Mouse (Mus musculus) ES-E14 (cell line): ENCODE measurements around the gene Nomo1. TPM values are rescaled to one million over a fixed set of nuclear protein-coding genes. Genes with fewer than 3 reads are reported as not detected.

ENCODE experiments used
- DNase-seq: peaks from one replicate; pipeline ENCODE4 v3.0.0-alpha.2; 2013; ENCODE audit warnings: low read depth, low spot score
- H3K27ac ChIP-seq: 2 replicates; pipeline ENCODE4 v1.5.1; 2012; ENCODE audit warnings: low read depth, mild to moderate bottlenecking, low read length, moderate library complexity, mixed read lengths; ENCODE audit not compliant: poor library complexity, insufficient read depth, severe bottlenecking
- H3K36me3 ChIP-seq: 2 replicates; pipeline ENCODE4 v1.6.1; 2012; ENCODE audit warnings: mild to moderate bottlenecking, low read length, moderate library complexity, mixed read lengths; ENCODE audit not compliant: control insufficient read depth, poor library complexity, insufficient read depth, severe bottlenecking
- H3K4me1 ChIP-seq, 2 experiments: fragments of 150-350 bp in 1 of 2; sonication (generic) in 1 of 2; 2 replicates each; pipeline ENCODE4 v1.6.1; 2012; ENCODE audit warnings: low read length in 2 of 2, mild to moderate bottlenecking in 1 of 2, mixed read lengths in 1 of 2; ENCODE audit not compliant: control insufficient read depth in 2 of 2, insufficient read depth in 2 of 2, poor library complexity in 1 of 2
- H3K4me3 ChIP-seq, 2 experiments: fragments of 150-350 bp in 1 of 2; sonication (generic) in 1 of 2; 2 replicates each; pipeline ENCODE4 v1.5.1; 2012; ENCODE audit warnings: low read length in 2 of 2, low read depth in 1 of 2, mild to moderate bottlenecking in 1 of 2, mixed read lengths in 1 of 2; ENCODE audit not compliant: insufficient read depth in 1 of 2, poor library complexity in 1 of 2, severe bottlenecking in 1 of 2
- H3K9ac ChIP-seq: 2 replicates; pipeline ENCODE4 v1.6.1; 2012; ENCODE audit warnings: low read depth, mild to moderate bottlenecking, low read length, mixed read lengths; ENCODE audit not compliant: poor library complexity, insufficient read depth, severe bottlenecking
- H3K9me3 ChIP-seq: fragments of 150-350 bp; sonication (generic); 2 replicates; pipeline ENCODE4 v1.6.1; 2012; ENCODE audit warnings: low read depth, mild to moderate bottlenecking, low read length; ENCODE audit not compliant: control insufficient read depth, insufficient read depth
- CHD2 ChIP-seq: IDR thresholded peaks from 2 replicates; pipeline ENCODE4 v1.6.1; 2014; ENCODE audit warnings: mild to moderate bottlenecking, low read depth, low read length, inconsistent platforms
- HCFC1 ChIP-seq: IDR thresholded peaks from 2 replicates; pipeline ENCODE4 v1.6.1; 2012; ENCODE audit warnings: low read length, inconsistent platforms, borderline replicate concordance; ENCODE audit not compliant: insufficient read depth
- MAFK ChIP-seq: IDR thresholded peaks from 2 replicates; pipeline ENCODE4 v1.6.1; 2014; ENCODE audit warnings: mild to moderate bottlenecking, low read depth, low read length, inconsistent platforms; ENCODE audit not compliant: insufficient read depth
- ZC3H11A ChIP-seq: IDR thresholded peaks from 2 replicates; pipeline ENCODE4 v1.6.1; 2012; ENCODE audit warnings: low read depth, mild to moderate bottlenecking, inconsistent platforms, low read length, borderline replicate concordance
- ZNF384 ChIP-seq: IDR thresholded peaks from 2 replicates; pipeline ENCODE4 v1.6.1; 2012; ENCODE audit warnings: low read depth, low read length, inconsistent platforms
- in situ Hi-C, 2 experiments: fragments of 600-800 bp; cut with MboI; formaldehyde crosslinking; loops; one replicate each; pipeline ENCODE4 v1.15.1; 2025; ENCODE audit warnings: low sequenced_read_pairs in 2 of 2, inconsistent platforms in 1 of 2; ENCODE audit not compliant: unreplicated experiment in 2 of 2
- total RNA-seq: library from RNA; depleted of rRNA; stranded (reverse); fragments of 300-350 nt; gene quantifications from 2 replicates; pipeline ENCODE4 v1.2.3, GENCODE M21; 2012

The Nomo1 gene
- total RNA-seq, 1 experiment, result 173 TPM

DNA sequence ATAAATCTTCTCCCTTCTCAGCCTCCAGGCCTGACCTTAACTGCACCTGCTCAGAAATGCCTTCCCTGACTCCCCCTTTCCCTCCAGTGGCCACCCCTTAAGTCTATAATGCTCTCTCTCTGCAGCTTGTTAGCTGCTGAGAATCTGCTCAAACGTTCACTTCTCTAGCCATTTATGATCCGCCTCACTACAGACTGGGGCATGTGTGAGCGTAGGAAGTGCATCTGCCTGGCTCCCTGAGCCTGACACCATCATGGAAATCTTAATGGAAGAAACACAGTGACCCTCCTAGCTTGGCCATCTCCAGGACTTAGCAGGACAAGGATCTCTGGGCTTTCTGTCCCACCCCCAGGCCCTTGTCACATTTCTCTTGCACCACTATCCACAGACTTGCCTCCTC lies 76.6 kb downstream of the Nomo1 start:
- Histone ChIP-seq H3K27ac (no peak overlapping the region), H3K4me1 (no peaks in the 10 kb centered on the region), H3K36me3 (no peaks in the 10 kb centered on the region), H3K9me3 (no peaks in the 10 kb centered on the region), H3K9ac (no peak overlapping the region), H3K4me3 (no peak overlapping the region)
- TF ChIP-seq HCFC1 (no peak), CHD2 (no peak), ZNF384 (no peak), ZC3H11A (no peak), MAFK (no peak)
- in situ Hi-C loops, result no loop called here
- DNase-seq, result no peak

DNA sequence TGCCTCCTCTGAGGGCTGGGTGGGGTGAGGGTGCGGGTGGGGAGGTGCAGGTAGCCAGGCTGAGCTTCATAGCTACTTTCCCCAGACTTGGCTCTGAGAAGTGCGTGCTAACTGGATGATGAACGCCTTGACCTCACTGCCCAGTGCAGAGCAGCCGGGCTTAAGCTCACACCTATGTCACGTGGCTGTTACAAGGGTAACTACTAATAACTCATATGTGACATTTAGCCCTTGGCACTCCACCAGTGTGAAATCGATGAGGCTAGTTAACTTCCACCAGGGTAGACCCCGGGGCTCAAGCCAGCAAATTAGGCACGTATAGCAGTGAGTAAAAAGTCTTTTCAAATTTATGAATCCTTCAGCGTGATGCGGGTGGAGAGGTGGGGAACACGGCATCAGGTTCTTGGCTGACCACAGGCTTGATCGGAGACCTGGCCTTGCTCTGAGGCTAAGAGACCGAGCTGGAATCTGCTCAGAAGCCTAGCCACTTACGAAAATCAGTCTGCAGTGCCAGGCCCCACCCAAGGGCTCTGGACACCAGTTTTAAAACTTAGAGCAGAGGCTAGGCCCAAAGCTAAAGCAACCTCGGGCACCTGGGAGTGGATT lies 77.8 kb downstream of the Nomo1 start:
- H3K27ac ChIP-seq, result no peak overlapping the region
- no peaks in the 10 kb centered on the region for H3K9me3 ChIP-seq
- H3K36me3 ChIP-seq, result no peaks in the 10 kb centered on the region
- in situ Hi-C loops, result no loop called here
- TF ChIP-seq ZC3H11A (no peak), MAFK (no peak), HCFC1 (no peak), ZNF384 (no peak), CHD2 (no peak)
- no peak overlapping the region for H3K9ac ChIP-seq
- H3K4me3 ChIP-seq, result no peak overlapping the region
- no peak for DNase-seq
- no peaks in the 10 kb centered on the region for H3K4me1 ChIP-seq

DNA sequence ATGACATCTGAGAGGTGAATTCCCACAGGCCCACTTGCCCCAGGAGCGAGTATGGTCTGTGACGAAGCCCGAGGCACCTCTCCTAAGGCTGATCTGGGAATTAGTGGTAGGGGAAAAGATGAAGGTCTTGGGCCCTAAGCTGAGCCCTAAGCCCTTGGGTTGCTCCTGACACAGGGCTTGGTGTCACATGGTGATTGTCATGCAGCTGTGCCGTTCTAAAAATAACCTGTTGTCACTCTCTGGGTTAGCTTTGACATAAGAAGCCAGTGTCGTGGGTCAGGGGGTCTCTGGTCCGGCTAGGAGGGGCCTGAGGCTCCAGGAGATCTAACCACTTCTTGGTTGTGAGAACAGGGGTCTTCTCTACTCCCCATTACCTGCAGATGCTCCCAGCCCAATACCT lies 78.4 kb downstream of the Nomo1 start:
- no peak for TF ChIP-seq HCFC1
- TF ChIP-seq MAFK, result no peak
- no peak for TF ChIP-seq CHD2
- no peak for TF ChIP-seq ZNF384
- no peak for TF ChIP-seq ZC3H11A
- no peak overlapping the region for H3K9ac ChIP-seq
- in situ Hi-C loops, result no loop called here
- H3K36me3 ChIP-seq, result no peaks in the 10 kb centered on the region
- no peak for DNase-seq
- H3K27ac ChIP-seq, result no peak overlapping the region
- H3K4me3 ChIP-seq, result no peak overlapping the region
- no peaks in the 10 kb centered on the region for H3K4me1 ChIP-seq
- H3K9me3 ChIP-seq, result no peaks in the 10 kb centered on the region

DNA sequence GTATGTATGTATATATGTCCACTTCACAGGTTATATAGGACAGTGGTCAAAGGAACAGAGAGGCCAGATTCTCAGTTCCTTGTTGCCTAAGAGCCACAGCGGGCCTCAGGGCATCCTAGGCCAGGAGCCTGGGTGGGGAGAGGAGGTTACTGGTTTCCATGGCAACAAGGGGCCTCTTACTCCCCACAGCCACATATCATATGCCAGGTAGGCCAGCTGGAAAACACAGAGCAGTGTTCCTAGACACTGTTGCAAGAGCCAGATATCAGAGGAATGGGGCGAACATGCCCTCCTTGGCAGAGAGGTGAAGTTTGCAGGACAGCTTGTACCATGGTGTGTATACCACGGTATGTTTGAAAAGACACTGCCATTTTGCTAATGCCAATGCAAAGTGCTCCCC lies 79.9 kb downstream of the Nomo1 start:
- in situ Hi-C loops, result no loop called here
- H3K9ac ChIP-seq, result no peak overlapping the region
- H3K4me1 ChIP-seq, result no peaks in the 10 kb centered on the region
- no peak overlapping the region for H3K27ac ChIP-seq
- no peaks in the 10 kb centered on the region for H3K9me3 ChIP-seq
- no peak for DNase-seq
- H3K4me3 ChIP-seq, result no peak overlapping the region
- TF ChIP-seq HCFC1, result no peak
- TF ChIP-seq CHD2, result no peak
- no peak for TF ChIP-seq ZC3H11A
- no peak for TF ChIP-seq ZNF384
- no peak for TF ChIP-seq MAFK
- H3K36me3 ChIP-seq, result no peaks in the 10 kb centered on the region

DNA sequence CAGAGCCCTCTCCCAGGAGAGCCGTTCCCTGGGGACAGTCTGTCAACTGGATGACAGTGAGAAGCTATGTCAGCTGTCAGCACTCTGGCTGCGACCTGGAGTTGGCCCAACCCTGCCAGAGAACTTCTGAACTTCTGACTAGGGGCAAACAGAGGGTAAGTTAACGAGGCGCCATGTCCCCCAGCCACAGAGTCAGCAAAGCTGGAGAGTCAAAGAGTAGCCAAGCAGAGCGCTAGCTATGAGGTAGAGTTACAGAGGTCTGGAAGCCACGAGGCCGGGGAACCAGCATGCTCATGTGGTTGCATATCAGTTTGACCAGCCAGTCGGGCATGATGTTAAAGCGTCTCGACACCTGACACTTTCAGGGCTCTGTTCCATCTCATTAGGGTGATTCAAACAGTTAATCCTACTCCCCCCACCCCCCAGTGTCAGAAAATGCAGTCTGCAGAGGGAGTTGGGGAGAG lies 82.7 kb downstream of the Nomo1 start:
- Histone ChIP-seq H3K9ac (no peak overlapping the region), H3K27ac (no peak overlapping the region), H3K4me1 (no peaks in the 10 kb centered on the region), H3K4me3 (no peak overlapping the region), H3K9me3 (no peaks in the 10 kb centered on the region), H3K36me3 (no peaks in the 10 kb centered on the region)
- TF ChIP-seq MAFK, result no peak
- TF ChIP-seq ZC3H11A, result no peak
- no peak for TF ChIP-seq ZNF384
- TF ChIP-seq HCFC1, result no peak
- no peak for TF ChIP-seq CHD2
- DNase-seq, result no peak
- in situ Hi-C loops, result no loop called here
